Mouse (Mus musculus): ENCODE results near the gene Krt18. TPM values are rescaled to one million over a fixed set of nuclear protein-coding genes. Genes with fewer than 3 reads are reported as not detected.

Krt18 gene
- polyA plus RNA-seq, 1 experiment, result 1.1 TPM

- Histone ChIP-seq H3K27ac (ENCODE audit: insufficient read depth, low read length) (no peak within 1 kb of the TSS), H3K27me3 (ENCODE audit: control insufficient read depth, insufficient read depth, low read length) (no peaks in the 10 kb centered on the region; the same call in 1 of the 2 replicates), H3K4me1 (ENCODE audit: control insufficient read depth, insufficient read depth, low read length) (no peaks in the 10 kb centered on the region; the same call in 1 of the 2 replicates), H3K4me3 (replicated peaks; ENCODE audit: insufficient read depth, low read depth, low read length) (no peak within 1 kb of the TSS)
- TF ChIP-seq POLR2A (IDR thresholded peaks at IDR 0.05; ENCODE audit: borderline replicate concordance, insufficient read depth, low read length) (no peak), CTCF (IDR thresholded peaks at IDR 0.05; ENCODE audit: borderline replicate concordance, insufficient read depth, low read depth, low read length) (no peak)
- DNase-seq, result no peak
- WGBS, result 41% methylated on average over 11 of the region's 11 CpGs
Observed at GRCm38 (mm10) chr15:102004189-102004588, 23.8 kb upstream of the Krt18 start, which contains the start of gene Krt8. Gene Krt8 (minus strand): TSS chr15:102004482.

GRCm38 (mm10) chr15:102005290-102005689, 22.7 kb upstream of the Krt18 start:
- Histone ChIP-seq H3K27me3 (ENCODE audit: control insufficient read depth, insufficient read depth, low read length) (no peaks in the 10 kb centered on the region; the same call in 1 of the 2 replicates), H3K4me1 (ENCODE audit: control insufficient read depth, insufficient read depth, low read length) (no peaks in the 10 kb centered on the region; the same call in 1 of the 2 replicates), H3K27ac (ENCODE audit: insufficient read depth, low read length) (no peak overlapping the region), H3K4me3 (replicated peaks; ENCODE audit: insufficient read depth, low read depth, low read length) (no peak overlapping the region)
- 37% methylated on average over 4 of the region's 4 CpGs for WGBS
- DNase-seq, result no peak
- TF ChIP-seq POLR2A (IDR thresholded peaks at IDR 0.05; ENCODE audit: borderline replicate concordance, insufficient read depth, low read length), result no peak
- no peak for TF ChIP-seq CTCF (IDR thresholded peaks at IDR 0.05; ENCODE audit: borderline replicate concordance, insufficient read depth, low read depth, low read length)

GRCm38 (mm10) chr15:102006317-102006716, 21.7 kb upstream of the Krt18 start:
- TF ChIP-seq POLR2A (IDR thresholded peaks at IDR 0.05; ENCODE audit: borderline replicate concordance, insufficient read depth, low read length) (no peak), CTCF (IDR thresholded peaks at IDR 0.05; ENCODE audit: borderline replicate concordance, insufficient read depth, low read depth, low read length) (no peak)
- H3K27me3 ChIP-seq (ENCODE audit: control insufficient read depth, insufficient read depth, low read length), result no peaks in the 10 kb centered on the region; the same call in 1 of the 2 replicates
- H3K27ac ChIP-seq (ENCODE audit: insufficient read depth, low read length), result no peak overlapping the region
- H3K4me1 ChIP-seq (ENCODE audit: control insufficient read depth, insufficient read depth, low read length), result no peaks in the 10 kb centered on the region; the same call in 1 of the 2 replicates
- H3K4me3 ChIP-seq (replicated peaks; ENCODE audit: insufficient read depth, low read depth, low read length), result no peak overlapping the region
- 42% methylated on average over 11 of the region's 11 CpGs for WGBS
- DNase-seq, result no peak

- no peak for DNase-seq
- 47% methylated on average over 12 of the region's 12 CpGs for WGBS
- Histone ChIP-seq H3K27ac (ENCODE audit: insufficient read depth, low read length) (no peak overlapping the region), H3K4me1 (ENCODE audit: control insufficient read depth, insufficient read depth, low read length) (no peaks in the 10 kb centered on the region; the same call in 1 of the 2 replicates), H3K4me3 (replicated peaks; ENCODE audit: insufficient read depth, low read depth, low read length) (no peak overlapping the region), H3K27me3 (ENCODE audit: control insufficient read depth, insufficient read depth, low read length) (no peaks in the 10 kb centered on the region; the same call in 1 of the 2 replicates)
- TF ChIP-seq CTCF (IDR thresholded peaks at IDR 0.05; ENCODE audit: borderline replicate concordance, insufficient read depth, low read depth, low read length), result no peak
- TF ChIP-seq POLR2A (IDR thresholded peaks at IDR 0.05; ENCODE audit: borderline replicate concordance, insufficient read depth, low read length), result no peak
Observed at GRCm38 (mm10) chr15:102007097-102008069, 20.6 kb upstream of the Krt18 start.

- WGBS, result 63% methylated on average over 3 of the region's 3 CpGs
- Histone ChIP-seq H3K4me1 (ENCODE audit: control insufficient read depth, insufficient read depth, low read length) (no peaks in the 10 kb centered on the region), H3K27me3 (ENCODE audit: control insufficient read depth, insufficient read depth, low read length) (no peaks in the 10 kb centered on the region), H3K4me3 (replicated peaks; ENCODE audit: insufficient read depth, low read depth, low read length) (no peak overlapping the region), H3K27ac (ENCODE audit: insufficient read depth, low read length) (no peak overlapping the region)
- DNase-seq, result no peak
- TF ChIP-seq POLR2A (IDR thresholded peaks at IDR 0.05; ENCODE audit: borderline replicate concordance, insufficient read depth, low read length), result no peak
- TF ChIP-seq CTCF (IDR thresholded peaks at IDR 0.05; ENCODE audit: borderline replicate concordance, insufficient read depth, low read depth, low read length), result no peak
Observed at GRCm38 (mm10) chr15:102010569-102011245, 17.3 kb upstream of the Krt18 start.

- H3K27ac ChIP-seq (ENCODE audit: insufficient read depth, low read length), result no peak overlapping the region
- TF ChIP-seq CTCF (IDR thresholded peaks at IDR 0.05; ENCODE audit: borderline replicate concordance, insufficient read depth, low read depth, low read length) (no peak), POLR2A (IDR thresholded peaks at IDR 0.05; ENCODE audit: borderline replicate concordance, insufficient read depth, low read length) (no peak)
- H3K4me1 ChIP-seq (ENCODE audit: control insufficient read depth, insufficient read depth, low read length), result no peaks in the 10 kb centered on the region; the same call in none of the 2 replicates
- H3K4me3 ChIP-seq (replicated peaks; ENCODE audit: insufficient read depth, low read depth, low read length), result no peak overlapping the region
- no peak for DNase-seq
- WGBS, result 53% methylated on average over 4 of the region's 4 CpGs
- no peaks in the 10 kb centered on the region for H3K27me3 ChIP-seq (ENCODE audit: control insufficient read depth, insufficient read depth, low read length)
Observed at GRCm38 (mm10) chr15:102012260-102012765, 15.7 kb upstream of the Krt18 start.

GRCm38 (mm10) chr15:102013651-102014050, 14.3 kb upstream of the Krt18 start:
- no peak for DNase-seq
- TF ChIP-seq CTCF (IDR thresholded peaks at IDR 0.05; ENCODE audit: borderline replicate concordance, insufficient read depth, low read depth, low read length) (no peak), POLR2A (IDR thresholded peaks at IDR 0.05; ENCODE audit: borderline replicate concordance, insufficient read depth, low read length) (no peak)
- WGBS, result 60% methylated on average over 3 of the region's 3 CpGs

More at GRCm38 (mm10) chr15:102013651-102014050, 14.3 kb upstream of the Krt18 start:
- Histone ChIP-seq H3K27ac (ENCODE audit: insufficient read depth, low read length) (no peak overlapping the region), H3K27me3 (ENCODE audit: control insufficient read depth, insufficient read depth, low read length) (no peaks in the 10 kb centered on the region), H3K4me1 (ENCODE audit: control insufficient read depth, insufficient read depth, low read length) (no peaks in the 10 kb centered on the region; the same call in none of the 2 replicates), H3K4me3 (replicated peaks; ENCODE audit: insufficient read depth, low read depth, low read length) (no peak overlapping the region)

Data from cerebellum, adult 2 months (tissue).